Mouse (Mus musculus): ENCODE results near the gene Pikfyve. TPM values are rescaled to one million over a fixed set of nuclear protein-coding genes. Genes with fewer than 3 reads are reported as not detected.
"Not testable (repeated sequence)": the region's sequence is repeated elsewhere in the genome, so short reads cannot be mapped to it uniquely, and the experiment has no call there.

The Pikfyve gene
- total RNA-seq, 1 experiment from 2014 or later = 43.2 TPM

- no peak for ATAC-seq (replicated peaks; ENCODE audit: insufficient number of reproducible peaks, low FRiP score, low TSS enrichment, poor library complexity, severe bottlenecking)
Measured at GRCm38 (mm10) chr1:65179634-65180249, 6.7 kb upstream of the Pikfyve start.

GRCm38 (mm10) chr1:65181459-65181858 is 5.0 kb upstream of the Pikfyve start:
- no peak for ATAC-seq (replicated peaks; ENCODE audit: insufficient number of reproducible peaks, low FRiP score, low TSS enrichment, poor library complexity, severe bottlenecking)

- no peak for ATAC-seq (replicated peaks; ENCODE audit: insufficient number of reproducible peaks, low FRiP score, low TSS enrichment, poor library complexity, severe bottlenecking)
Measured at GRCm38 (mm10) chr1:65183994-65184393, 2.5 kb upstream of the Pikfyve start.

GRCm38 (mm10) chr1:65185011-65185410 is 1.5 kb upstream of the Pikfyve start:
- no peak for ATAC-seq (replicated peaks; ENCODE audit: insufficient number of reproducible peaks, low FRiP score, low TSS enrichment, poor library complexity, severe bottlenecking)

- no peak for ATAC-seq (replicated peaks; ENCODE audit: insufficient number of reproducible peaks, low FRiP score, low TSS enrichment, poor library complexity, severe bottlenecking)
Measured at GRCm38 (mm10) chr1:65185524-65186205, 818 bp upstream of the Pikfyve start.

GRCm38 (mm10) chr1:65187074-65187430 is 569 bp downstream of the Pikfyve start:
- ATAC-seq (replicated peaks; ENCODE audit: insufficient number of reproducible peaks, low FRiP score, low TSS enrichment, poor library complexity, severe bottlenecking) = no peak

GRCm38 (mm10) chr1:65190172-65190571 is 3.7 kb downstream of the Pikfyve start:
- ATAC-seq (replicated peaks; ENCODE audit: insufficient number of reproducible peaks, low FRiP score, low TSS enrichment, poor library complexity, severe bottlenecking) = no peak

GRCm38 (mm10) chr1:65193226-65193625 is 6.7 kb downstream of the Pikfyve start:
- ATAC-seq (replicated peaks; ENCODE audit: insufficient number of reproducible peaks, low FRiP score, low TSS enrichment, poor library complexity, severe bottlenecking) = no peak

- ATAC-seq (replicated peaks; ENCODE audit: insufficient number of reproducible peaks, low FRiP score, low TSS enrichment, poor library complexity, severe bottlenecking) = no peak
Measured at GRCm38 (mm10) chr1:65198425-65198824, 11.9 kb downstream of the Pikfyve start.

- no peak for ATAC-seq (replicated peaks; ENCODE audit: insufficient number of reproducible peaks, low FRiP score, low TSS enrichment, poor library complexity, severe bottlenecking)
Measured at GRCm38 (mm10) chr1:65198861-65199260, 12.4 kb downstream of the Pikfyve start.

GRCm38 (mm10) chr1:65204299-65204698 is 17.8 kb downstream of the Pikfyve start:
- ATAC-seq (replicated peaks; ENCODE audit: insufficient number of reproducible peaks, low FRiP score, low TSS enrichment, poor library complexity, severe bottlenecking) = no peak

- no peak for ATAC-seq (replicated peaks; ENCODE audit: insufficient number of reproducible peaks, low FRiP score, low TSS enrichment, poor library complexity, severe bottlenecking)
Measured at GRCm38 (mm10) chr1:65213214-65213613, 26.7 kb downstream of the Pikfyve start.

GRCm38 (mm10) chr1:65217567-65217966 is 31.1 kb downstream of the Pikfyve start:
- ATAC-seq (replicated peaks; ENCODE audit: insufficient number of reproducible peaks, low FRiP score, low TSS enrichment, poor library complexity, severe bottlenecking) = no peak

- no peak for ATAC-seq (replicated peaks; ENCODE audit: insufficient number of reproducible peaks, low FRiP score, low TSS enrichment, poor library complexity, severe bottlenecking)
Measured at GRCm38 (mm10) chr1:65217972-65218371, 31.5 kb downstream of the Pikfyve start.

- no peak for ATAC-seq (replicated peaks; ENCODE audit: insufficient number of reproducible peaks, low FRiP score, low TSS enrichment, poor library complexity, severe bottlenecking)
Measured at GRCm38 (mm10) chr1:65223654-65224053, 37.2 kb downstream of the Pikfyve start.

GRCm38 (mm10) chr1:65227681-65228080 is 41.2 kb downstream of the Pikfyve start:
- peak; percentile 85 for ATAC-seq (replicated peaks; ENCODE audit: insufficient number of reproducible peaks, low FRiP score, low TSS enrichment, poor library complexity, severe bottlenecking)

GRCm38 (mm10) chr1:65229768-65230167 is 43.3 kb downstream of the Pikfyve start:
- not testable (repeated sequence) for ATAC-seq (replicated peaks; ENCODE audit: insufficient number of reproducible peaks, low FRiP score, low TSS enrichment, poor library complexity, severe bottlenecking)

GRCm38 (mm10) chr1:65230566-65230965 is 44.1 kb downstream of the Pikfyve start:
- peak; percentile 81 for ATAC-seq (replicated peaks; ENCODE audit: insufficient number of reproducible peaks, low FRiP score, low TSS enrichment, poor library complexity, severe bottlenecking)

- no peak for ATAC-seq (replicated peaks; ENCODE audit: insufficient number of reproducible peaks, low FRiP score, low TSS enrichment, poor library complexity, severe bottlenecking)
Measured at GRCm38 (mm10) chr1:65237712-65238111, 51.2 kb downstream of the Pikfyve start.

GRCm38 (mm10) chr1:65245637-65246036 is 59.2 kb downstream of the Pikfyve start:
- no peak for ATAC-seq (replicated peaks; ENCODE audit: insufficient number of reproducible peaks, low FRiP score, low TSS enrichment, poor library complexity, severe bottlenecking)
